Mouse (Mus musculus) layer of hippocampus, adult 9-10 months (tissue): ENCODE data around the gene Pitpnm1.
A peak's percentile ranks its signal among the peaks of the same experiment; 100 is the strongest.
"Not testable (repeated sequence)": the region's sequence is repeated elsewhere in the genome, so short reads cannot be mapped to it uniquely, and the experiment has no call there.

Experiments
- DNase-seq: peaks from one replicate; pipeline ENCODE4 v3.0.0; 2022; ENCODE audit warnings: low spot score

Gene Pitpnm1

GRCm38 (mm10) chr19:4118350-4118749 lies 18.6 kb downstream of the Pitpnm1 start:
- DNase-seq = no peak

GRCm38 (mm10) chr19:4119716-4120487 lies 20.1 kb downstream of the Pitpnm1 start:
- no peak for DNase-seq

- no peak for DNase-seq
These were observed 20.7 kb downstream of the Pitpnm1 start for GRCm38 (mm10) chr19:4120496-4120895.

GRCm38 (mm10) chr19:4121097-4121805 lies 21.5 kb downstream of the Pitpnm1 start:
- DNase-seq = peak; percentile 97

- DNase-seq = not testable (repeated sequence)
These were observed 22.1 kb downstream of the Pitpnm1 start for GRCm38 (mm10) chr19:4121896-4122295.

- DNase-seq = no peak
These were observed 22.9 kb downstream of the Pitpnm1 start for GRCm38 (mm10) chr19:4122411-4123370.

GRCm38 (mm10) chr19:4124432-4124831 lies 24.6 kb downstream of the Pitpnm1 start:
- DNase-seq = no peak

- DNase-seq = not testable (repeated sequence)
These were observed 25.5 kb downstream of the Pitpnm1 start for GRCm38 (mm10) chr19:4125268-4125667.

GRCm38 (mm10) chr19:4125741-4126696 lies 26.2 kb downstream of the Pitpnm1 start, which contains the start of gene Aip:
Aip (minus strand) TSS chr19:4125858.
- peak; percentile 91 for DNase-seq

GRCm38 (mm10) chr19:4126759-4127495 lies 27.1 kb downstream of the Pitpnm1 start:
- DNase-seq = no peak

GRCm38 (mm10) chr19:4129462-4129861 lies 29.7 kb downstream of the Pitpnm1 start:
- DNase-seq = no peak

- no peak for DNase-seq
These were observed 30.3 kb downstream of the Pitpnm1 start for GRCm38 (mm10) chr19:4130106-4130505.

- DNase-seq = no peak
These were observed 31.3 kb downstream of the Pitpnm1 start for GRCm38 (mm10) chr19:4131075-4131474.

- DNase-seq = no peak
These were observed 32.0 kb downstream of the Pitpnm1 start for GRCm38 (mm10) chr19:4131768-4132167.

- DNase-seq = no peak
These were observed 34.6 kb downstream of the Pitpnm1 start for GRCm38 (mm10) chr19:4134354-4134753.

- DNase-seq = not testable (repeated sequence)
These were observed 35.6 kb downstream of the Pitpnm1 start for GRCm38 (mm10) chr19:4135229-4135962.

- not testable (repeated sequence) for DNase-seq
These were observed 36.2 kb downstream of the Pitpnm1 start for GRCm38 (mm10) chr19:4135963-4136345.

- DNase-seq = no peak
These were observed 36.7 kb downstream of the Pitpnm1 start for GRCm38 (mm10) chr19:4136463-4136862.

- DNase-seq = no peak
These were observed 38.1 kb downstream of the Pitpnm1 start for GRCm38 (mm10) chr19:4137913-4138312.
